Mouse (Mus musculus): Measurements from ENCODE around the gene Abhd13. TPM values are rescaled to one million over a fixed set of nuclear protein-coding genes. Genes with fewer than 3 reads are reported as not detected.

Abhd13 gene
- polyA plus RNA-seq, 1 experiment: 20.7 TPM

DNA sequence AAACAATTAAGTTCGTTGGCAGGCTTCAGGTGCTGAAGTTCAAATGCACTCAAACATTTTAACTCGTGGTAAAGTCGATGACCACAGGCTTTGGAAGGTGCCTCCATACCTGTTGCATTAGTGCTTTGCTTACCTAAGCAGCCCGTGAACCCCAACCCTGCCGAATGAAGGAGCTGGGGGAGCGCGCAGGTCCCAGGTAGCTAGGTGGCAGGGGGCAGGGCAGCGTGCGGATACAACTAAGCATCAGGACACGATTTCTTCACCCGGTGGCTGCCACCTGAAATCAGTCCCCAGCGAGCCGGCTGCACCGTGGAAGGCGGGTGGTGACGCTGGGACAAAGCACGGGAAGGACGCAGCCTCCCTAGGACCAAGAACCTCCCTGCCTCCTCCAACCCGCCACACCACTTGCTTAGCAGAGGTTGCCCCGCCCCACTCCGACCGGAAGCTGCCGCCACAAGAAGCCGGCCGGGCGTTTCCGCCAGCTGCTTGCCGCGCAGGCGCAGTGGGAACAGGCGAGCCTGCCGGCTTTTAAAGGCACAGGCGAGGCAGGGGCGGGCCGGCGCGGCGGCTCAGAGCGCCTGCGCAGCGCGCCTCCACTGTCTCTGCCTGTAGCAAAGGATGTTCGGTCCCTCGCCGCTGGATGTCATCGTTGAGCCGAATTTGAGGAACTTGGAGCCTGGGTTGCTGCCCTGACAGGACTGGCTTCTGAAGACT is 1.5 kb upstream of the Abhd13 start:
- Histone ChIP-seq H3K27ac (ENCODE audit: insufficient read depth, low read length) (no peak overlapping the region), H3K4me1 (ENCODE audit: control insufficient read depth, insufficient read depth, low read length) (peaks cover 2% of the 10 kb centered on the region), H3K9ac (ENCODE audit: low read depth, poor library complexity, severe bottlenecking) (peak overlapping the region; percentile 53), H3K36me3 (ENCODE audit: control insufficient read depth, insufficient read depth, low read length, poor library complexity, severe bottlenecking) (peaks cover 25% of the 10 kb centered on the region), H3K27me3 (ENCODE audit: control insufficient read depth, insufficient read depth, low read length, poor library complexity, severe bottlenecking) (no peaks in the 10 kb centered on the region), H3K9me3 (replicated peaks; ENCODE audit: control insufficient read depth, insufficient read depth, low read length, poor library complexity, severe bottlenecking) (no peaks in the 10 kb centered on the region; the same call in 1 of the 2 replicates), H3K4me3 (ENCODE audit: low read depth, low read length) (peak overlapping the region; percentile 86)
- TF ChIP-seq POLR2A (IDR thresholded peaks at IDR 0.05; ENCODE audit: insufficient read depth, low read length) (no peak), CTCF (IDR thresholded peaks at IDR 0.05; ENCODE audit: low read depth, low read length) (peak; percentile 63)

DNA sequence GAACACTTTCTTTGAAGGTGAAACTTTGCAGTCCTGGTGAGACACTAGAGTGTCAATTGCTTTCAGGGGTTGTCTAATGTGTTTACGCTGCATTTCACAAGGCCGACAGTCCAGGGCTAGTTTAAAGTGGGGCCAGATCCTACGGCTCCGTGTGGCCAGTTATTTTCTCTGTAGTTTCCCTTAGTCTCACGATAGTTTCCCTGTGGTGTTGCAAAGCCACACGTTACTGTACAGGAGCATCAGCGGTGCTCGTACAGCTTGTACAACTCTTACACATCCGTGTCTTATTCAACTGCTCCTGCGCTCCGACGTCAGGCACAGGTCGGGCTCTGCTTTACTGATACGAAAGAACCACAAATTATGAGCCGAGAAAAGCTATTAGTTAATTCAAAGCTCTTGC is 491 bp upstream of the Abhd13 start:
- Histone ChIP-seq H3K9ac (ENCODE audit: low read depth, poor library complexity, severe bottlenecking) (peak overlapping the region; percentile 99), H3K4me1 (ENCODE audit: control insufficient read depth, insufficient read depth, low read length) (peaks cover 2% of the 10 kb centered on the region), H3K36me3 (ENCODE audit: control insufficient read depth, insufficient read depth, low read length, poor library complexity, severe bottlenecking) (peaks cover 21% of the 10 kb centered on the region), H3K4me3 (ENCODE audit: low read depth, low read length) (peak overlapping the region; percentile 97), H3K27me3 (ENCODE audit: control insufficient read depth, insufficient read depth, low read length, poor library complexity, severe bottlenecking) (no peaks in the 10 kb centered on the region), H3K27ac (ENCODE audit: insufficient read depth, low read length) (no peak overlapping the region), H3K9me3 (replicated peaks; ENCODE audit: control insufficient read depth, insufficient read depth, low read length, poor library complexity, severe bottlenecking) (no peaks in the 10 kb centered on the region; the same call in 1 of the 2 replicates)
- TF ChIP-seq POLR2A (IDR thresholded peaks at IDR 0.05; ENCODE audit: insufficient read depth, low read length) (no peak), EP300 (IDR thresholded peaks at IDR 0.05; ENCODE audit: insufficient read depth, low read depth, low read length) (no peak), CTCF (IDR thresholded peaks at IDR 0.05; ENCODE audit: low read depth, low read length) (no peak)

DNA sequence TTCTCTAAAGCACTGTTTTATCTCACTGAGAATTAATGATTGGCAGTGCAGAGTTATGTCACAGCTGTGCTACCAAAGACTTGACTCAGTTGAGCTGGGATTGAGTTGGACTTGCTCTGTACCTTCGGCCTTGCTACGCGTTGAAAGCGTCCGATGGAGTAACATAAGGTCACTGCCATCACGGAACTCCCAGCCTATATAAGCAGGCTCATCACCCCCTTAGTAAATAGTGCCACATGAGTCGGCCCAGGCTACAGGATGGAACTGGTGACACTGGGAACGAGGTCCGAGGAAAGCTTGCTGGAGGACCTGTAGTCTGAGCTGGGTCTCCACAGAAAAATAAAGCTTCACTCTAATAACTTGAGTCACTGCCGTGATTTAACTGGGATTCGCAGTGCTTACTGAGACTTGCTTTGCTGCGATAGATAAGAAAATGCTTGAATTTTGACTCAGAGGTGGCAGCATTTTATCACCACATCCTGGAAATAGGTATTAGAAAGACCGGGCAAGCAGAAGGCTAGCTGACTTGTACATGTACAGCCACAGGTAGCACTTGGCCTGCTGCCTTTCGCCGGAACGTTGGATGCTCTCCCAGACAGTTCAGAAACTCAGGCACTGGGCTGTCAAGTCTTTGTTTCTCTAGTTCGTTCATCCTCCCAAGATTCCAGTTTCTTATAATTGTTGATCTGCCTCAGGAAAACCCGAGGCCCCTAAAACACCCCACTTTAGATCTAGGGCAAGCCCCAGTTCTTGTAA is 1.1 kb downstream of the Abhd13 start:
- TF ChIP-seq EP300 (IDR thresholded peaks at IDR 0.05; ENCODE audit: insufficient read depth, low read depth, low read length): no peak
- no peak for TF ChIP-seq CTCF (IDR thresholded peaks at IDR 0.05; ENCODE audit: low read depth, low read length)
- no peak for TF ChIP-seq POLR2A (IDR thresholded peaks at IDR 0.05; ENCODE audit: insufficient read depth, low read length)
- Histone ChIP-seq H3K27ac (ENCODE audit: insufficient read depth, low read length) (no peak overlapping the region), H3K9ac (ENCODE audit: low read depth, poor library complexity, severe bottlenecking) (peak overlapping the region; percentile 99), H3K4me3 (ENCODE audit: low read depth, low read length) (peak overlapping the region; percentile 97), H3K9me3 (replicated peaks; ENCODE audit: control insufficient read depth, insufficient read depth, low read length, poor library complexity, severe bottlenecking) (no peaks in the 10 kb centered on the region), H3K36me3 (ENCODE audit: control insufficient read depth, insufficient read depth, low read length, poor library complexity, severe bottlenecking) (peaks cover 17% of the 10 kb centered on the region), H3K4me1 (ENCODE audit: control insufficient read depth, insufficient read depth, low read length) (peaks cover 2% of the 10 kb centered on the region), H3K27me3 (ENCODE audit: control insufficient read depth, insufficient read depth, low read length, poor library complexity, severe bottlenecking) (no peaks in the 10 kb centered on the region)

DNA sequence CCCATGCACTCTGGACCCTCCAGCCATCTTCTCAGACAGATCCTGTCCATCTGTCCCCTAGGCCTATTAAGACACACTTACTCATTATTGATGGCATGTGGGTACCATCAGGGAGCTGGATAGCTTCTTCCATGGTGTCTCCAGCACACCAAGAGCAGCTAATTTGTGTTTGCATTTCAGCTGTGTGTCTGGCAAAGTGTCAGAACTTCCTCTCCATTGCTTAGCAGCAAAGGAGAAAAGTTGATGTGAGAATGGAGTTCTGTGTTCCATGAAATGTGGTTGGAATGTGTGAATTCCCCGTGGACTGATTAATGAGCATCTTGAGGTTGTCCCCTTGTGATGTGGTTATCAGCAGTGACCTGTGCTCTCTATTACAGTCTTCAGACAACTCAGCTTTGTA is 2.2 kb downstream of the Abhd13 start:
- TF ChIP-seq CTCF (IDR thresholded peaks at IDR 0.05; ENCODE audit: low read depth, low read length): no peak
- no peak for TF ChIP-seq EP300 (IDR thresholded peaks at IDR 0.05; ENCODE audit: insufficient read depth, low read depth, low read length)
- no peak for TF ChIP-seq POLR2A (IDR thresholded peaks at IDR 0.05; ENCODE audit: insufficient read depth, low read length)

DNA sequence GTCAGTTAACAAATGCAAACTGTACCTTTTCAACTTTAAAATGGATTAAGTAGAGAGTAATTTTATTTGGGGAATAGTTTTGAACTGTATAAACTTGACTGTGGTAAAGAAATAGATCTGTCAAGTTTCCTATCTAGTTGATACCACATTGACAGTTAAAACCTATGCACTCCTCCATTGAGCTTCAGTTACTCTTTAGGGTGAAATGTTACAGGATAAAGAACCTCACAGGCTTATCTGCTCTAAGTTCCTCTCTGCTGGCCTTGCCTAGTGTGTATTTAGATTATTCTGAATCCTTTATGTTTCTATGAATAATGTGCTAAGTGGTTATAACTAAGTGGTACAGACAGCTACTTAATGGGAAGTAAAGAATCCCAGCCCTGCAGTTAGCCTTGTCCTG is 2.7 kb downstream of the Abhd13 start:
- no peaks in the 10 kb centered on the region for H3K27me3 ChIP-seq (ENCODE audit: control insufficient read depth, insufficient read depth, low read length, poor library complexity, severe bottlenecking)
- H3K9ac ChIP-seq (ENCODE audit: low read depth, poor library complexity, severe bottlenecking): no peak overlapping the region
- H3K4me3 ChIP-seq (ENCODE audit: low read depth, low read length): no peak overlapping the region
- no peak overlapping the region for H3K27ac ChIP-seq (ENCODE audit: insufficient read depth, low read length)
- no peaks in the 10 kb centered on the region for H3K9me3 ChIP-seq (replicated peaks; ENCODE audit: control insufficient read depth, insufficient read depth, low read length, poor library complexity, severe bottlenecking)
- no peak for TF ChIP-seq CTCF (IDR thresholded peaks at IDR 0.05; ENCODE audit: low read depth, low read length)
- peaks cover 2% of the 10 kb centered on the region for H3K4me1 ChIP-seq (ENCODE audit: control insufficient read depth, insufficient read depth, low read length)
- H3K36me3 ChIP-seq (ENCODE audit: control insufficient read depth, insufficient read depth, low read length, poor library complexity, severe bottlenecking): peaks cover 17% of the 10 kb centered on the region

More for the DNA sequence above, 2.2 kb downstream of the Abhd13 start:
- Histone ChIP-seq H3K36me3 (ENCODE audit: control insufficient read depth, insufficient read depth, low read length, poor library complexity, severe bottlenecking) (peaks cover 17% of the 10 kb centered on the region), H3K27ac (ENCODE audit: insufficient read depth, low read length) (no peak overlapping the region), H3K4me3 (ENCODE audit: low read depth, low read length) (no peak overlapping the region), H3K9ac (ENCODE audit: low read depth, poor library complexity, severe bottlenecking) (no peak overlapping the region), H3K4me1 (ENCODE audit: control insufficient read depth, insufficient read depth, low read length) (peaks cover 2% of the 10 kb centered on the region), H3K9me3 (replicated peaks; ENCODE audit: control insufficient read depth, insufficient read depth, low read length, poor library complexity, severe bottlenecking) (no peaks in the 10 kb centered on the region), H3K27me3 (ENCODE audit: control insufficient read depth, insufficient read depth, low read length, poor library complexity, severe bottlenecking) (no peaks in the 10 kb centered on the region)

DNA sequence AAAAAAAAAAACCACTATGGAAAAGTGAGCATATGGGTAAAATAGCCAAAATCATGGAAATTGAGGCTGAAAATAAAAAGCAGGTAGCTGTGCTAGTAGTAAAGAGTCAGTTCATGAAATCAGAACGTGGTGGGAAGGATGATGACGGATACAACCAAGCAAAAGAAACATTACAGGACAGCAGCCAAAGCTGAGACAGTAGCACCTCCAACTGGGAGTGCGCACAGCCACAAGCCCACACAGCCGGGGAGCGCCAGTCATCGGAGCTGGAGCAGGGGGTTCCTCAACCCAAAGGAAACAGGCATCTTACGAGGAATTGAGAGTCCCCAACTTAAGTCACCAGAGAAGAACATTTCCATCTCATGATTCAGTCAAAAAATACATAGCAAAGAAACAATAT is 26.6 kb downstream of the Abhd13 start:
- Histone ChIP-seq H3K4me3 (ENCODE audit: low read depth, low read length) (no peak overlapping the region), H3K27ac (ENCODE audit: insufficient read depth, low read length) (no peak overlapping the region), H3K4me1 (ENCODE audit: control insufficient read depth, insufficient read depth, low read length) (no peaks in the 10 kb centered on the region), H3K27me3 (ENCODE audit: control insufficient read depth, insufficient read depth, low read length, poor library complexity, severe bottlenecking) (no peaks in the 10 kb centered on the region), H3K9me3 (replicated peaks; ENCODE audit: control insufficient read depth, insufficient read depth, low read length, poor library complexity, severe bottlenecking) (no peaks in the 10 kb centered on the region), H3K9ac (ENCODE audit: low read depth, poor library complexity, severe bottlenecking) (no peak overlapping the region), H3K36me3 (ENCODE audit: control insufficient read depth, insufficient read depth, low read length, poor library complexity, severe bottlenecking) (no peaks in the 10 kb centered on the region)
- TF ChIP-seq EP300 (IDR thresholded peaks at IDR 0.05; ENCODE audit: insufficient read depth, low read depth, low read length) (no peak), CTCF (IDR thresholded peaks at IDR 0.05; ENCODE audit: low read depth, low read length) (no peak), POLR2A (IDR thresholded peaks at IDR 0.05; ENCODE audit: insufficient read depth, low read length) (no peak)
